Mouse (Mus musculus) kidney, adult 8-10 months (tissue): ENCODE results near the gene Kif11.

Experiments used
- DNase-seq, 2 experiments: peaks; one replicate each; pipeline ENCODE4 v3.0.0; 2022

Gene Kif11

DNA sequence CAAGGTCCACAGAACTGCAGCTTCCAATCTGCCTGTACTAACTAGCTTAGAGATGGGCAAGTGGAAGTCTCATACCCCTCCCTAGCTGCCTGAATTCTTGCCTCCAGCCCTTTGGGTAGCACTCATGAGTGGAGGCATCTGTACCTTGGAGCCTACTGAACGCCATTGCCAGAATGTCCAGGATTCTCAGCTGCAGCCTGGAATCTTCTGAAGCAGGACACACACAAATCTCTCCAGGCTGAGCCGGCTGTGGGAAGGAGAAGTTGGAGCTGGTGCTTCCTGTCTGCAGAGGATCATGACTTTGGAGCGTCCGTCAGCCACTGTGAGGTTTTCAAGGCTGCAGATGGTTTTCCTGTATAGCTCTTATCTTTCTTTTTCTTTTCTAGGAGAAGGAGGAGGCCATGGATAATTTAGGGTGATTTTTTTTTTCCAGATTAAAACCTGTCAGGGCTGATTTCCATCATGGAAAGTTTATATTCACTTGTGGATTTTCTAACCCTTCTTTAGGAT, 67.5 kb downstream of the Kif11 start:
- DNase-seq: no peak

DNA sequence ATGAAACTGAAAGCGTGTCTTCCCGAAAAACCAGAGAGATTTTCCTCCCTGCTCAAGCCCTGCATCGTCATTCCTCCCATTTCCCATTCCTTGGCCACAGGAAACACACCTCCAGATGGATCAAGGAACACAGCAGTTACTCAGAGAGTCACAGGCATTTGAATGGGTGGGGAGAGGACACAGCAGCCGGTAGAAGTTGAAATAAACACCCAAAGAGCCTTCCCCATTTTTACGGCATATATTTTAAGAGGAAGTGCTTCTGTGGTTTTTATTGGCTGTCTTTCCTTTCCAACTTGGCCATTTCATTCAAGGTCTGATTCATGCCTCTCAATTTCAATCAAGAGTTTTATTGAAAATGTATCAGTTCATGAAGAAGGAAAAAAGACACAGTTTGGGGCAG, 72.0 kb downstream of the Kif11 start:
- no peak for DNase-seq

DNA sequence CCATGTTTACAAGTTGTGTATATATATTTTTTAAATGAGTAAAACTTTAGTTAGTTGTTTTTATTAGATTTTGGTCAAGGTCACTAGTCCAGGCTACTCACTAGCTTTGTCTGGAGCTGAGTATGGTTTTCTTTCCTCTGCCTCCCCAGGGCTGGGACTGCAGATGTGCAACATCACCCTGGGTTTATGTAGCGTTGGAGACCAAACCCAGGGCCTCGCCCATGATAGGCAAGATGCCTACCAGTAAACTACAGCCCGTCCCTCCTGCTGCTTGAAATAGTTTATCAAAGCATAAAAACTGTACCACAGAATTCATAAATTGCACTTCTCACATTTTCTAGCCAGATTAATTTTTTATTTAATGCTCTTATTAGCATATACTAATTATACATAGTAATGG, 73.0 kb downstream of the Kif11 start:
- DNase-seq: no peak

DNA sequence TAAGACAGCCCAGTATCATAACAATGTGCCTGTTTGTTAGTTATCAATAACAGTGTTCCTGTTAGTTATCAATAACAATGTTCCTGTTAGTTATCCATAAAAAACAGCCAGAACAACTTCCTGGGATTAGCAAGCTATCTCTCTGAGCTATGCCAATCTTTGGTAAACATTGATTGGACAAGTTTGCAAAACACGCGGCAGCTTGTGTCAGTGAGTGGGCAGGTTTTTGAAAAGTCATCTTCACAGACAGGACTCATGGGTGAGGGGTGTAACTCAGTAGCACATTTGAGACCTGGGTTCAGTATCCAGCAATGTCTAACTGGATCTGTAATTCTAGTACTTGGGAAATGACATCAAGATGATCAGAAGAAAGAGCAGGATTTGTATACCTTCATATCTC, 79.3 kb downstream of the Kif11 start:
- no peak for DNase-seq

DNA sequence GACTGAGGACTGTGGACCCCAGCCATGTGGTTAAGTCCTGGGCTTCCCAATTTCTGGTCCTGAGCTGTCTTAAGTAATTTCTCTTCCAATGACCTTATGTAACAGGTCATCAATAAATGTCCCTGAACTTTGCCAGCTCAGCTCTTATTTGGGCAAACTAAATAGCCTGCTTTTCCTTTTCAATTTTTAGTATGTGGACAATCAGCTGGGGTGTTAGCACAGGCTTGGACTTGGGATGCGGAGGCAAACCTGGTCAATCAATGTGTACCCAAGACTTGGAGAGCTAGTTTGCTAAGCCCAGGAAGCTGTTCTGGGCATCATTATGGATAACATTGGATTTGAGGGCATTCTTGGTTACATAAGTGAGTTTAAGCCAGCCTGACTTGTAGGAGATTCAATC, 79.8 kb downstream of the Kif11 start:
- DNase-seq: no peak

DNA sequence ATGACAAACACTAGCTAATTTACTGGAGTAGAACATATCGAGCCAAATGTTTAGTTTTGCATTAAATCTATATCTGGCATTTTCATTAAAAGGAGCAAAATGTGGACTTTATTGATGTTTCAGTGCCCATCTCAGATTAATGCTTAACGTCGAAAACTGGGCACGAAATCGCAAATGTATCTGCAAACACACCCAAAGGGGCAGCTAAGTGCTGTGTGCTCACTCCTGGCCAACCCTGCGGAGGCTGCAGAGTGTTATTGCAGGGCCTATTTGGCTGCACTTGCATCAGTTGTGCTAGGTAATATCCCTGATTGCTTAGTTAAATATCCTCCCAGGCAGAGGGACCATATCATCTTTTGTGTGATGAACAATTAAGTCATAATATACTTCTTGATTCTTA, 81.8 kb downstream of the Kif11 start:
- DNase-seq: no peak

DNA sequence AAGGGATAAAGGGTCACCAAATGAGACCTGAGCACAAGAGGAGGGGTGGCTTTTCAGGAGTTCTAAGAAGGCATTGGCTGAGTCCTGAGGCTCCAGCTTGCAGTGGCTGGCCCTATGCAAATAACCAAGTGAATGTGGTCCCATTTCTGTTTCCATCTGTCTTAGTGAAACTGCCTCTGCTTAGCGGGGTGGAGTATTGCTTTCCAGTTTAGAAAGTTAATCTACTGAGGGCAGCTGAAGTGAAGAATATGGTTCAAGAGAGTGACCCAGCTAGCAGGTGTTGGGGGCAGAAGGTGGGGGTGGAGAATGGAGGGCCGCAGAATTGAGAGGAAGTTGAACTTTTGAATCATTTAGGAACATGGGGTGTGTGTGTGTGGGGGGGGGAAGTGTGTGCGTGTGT, 90.2 kb downstream of the Kif11 start:
- no peak for DNase-seq

DNA sequence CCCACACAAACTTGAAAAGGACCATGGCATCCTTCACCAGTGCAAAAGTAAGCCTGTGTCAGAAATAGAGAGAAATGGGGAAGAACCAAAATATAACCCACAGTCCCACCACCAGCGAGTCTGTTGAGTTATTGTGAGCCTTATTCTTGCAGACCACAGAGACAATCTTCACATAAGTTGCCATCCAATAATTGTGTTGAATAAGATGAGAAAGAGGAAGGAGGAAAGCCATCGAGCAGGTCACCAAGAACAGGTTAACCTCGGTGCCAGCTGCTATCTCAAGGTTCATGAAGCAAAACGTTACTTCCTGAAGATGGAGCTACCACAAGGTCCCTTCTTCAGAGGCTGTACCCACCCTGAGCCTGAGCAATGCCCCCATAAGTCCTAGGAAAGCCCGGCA, 90.8 kb downstream of the Kif11 start:
- DNase-seq: no peak

DNA sequence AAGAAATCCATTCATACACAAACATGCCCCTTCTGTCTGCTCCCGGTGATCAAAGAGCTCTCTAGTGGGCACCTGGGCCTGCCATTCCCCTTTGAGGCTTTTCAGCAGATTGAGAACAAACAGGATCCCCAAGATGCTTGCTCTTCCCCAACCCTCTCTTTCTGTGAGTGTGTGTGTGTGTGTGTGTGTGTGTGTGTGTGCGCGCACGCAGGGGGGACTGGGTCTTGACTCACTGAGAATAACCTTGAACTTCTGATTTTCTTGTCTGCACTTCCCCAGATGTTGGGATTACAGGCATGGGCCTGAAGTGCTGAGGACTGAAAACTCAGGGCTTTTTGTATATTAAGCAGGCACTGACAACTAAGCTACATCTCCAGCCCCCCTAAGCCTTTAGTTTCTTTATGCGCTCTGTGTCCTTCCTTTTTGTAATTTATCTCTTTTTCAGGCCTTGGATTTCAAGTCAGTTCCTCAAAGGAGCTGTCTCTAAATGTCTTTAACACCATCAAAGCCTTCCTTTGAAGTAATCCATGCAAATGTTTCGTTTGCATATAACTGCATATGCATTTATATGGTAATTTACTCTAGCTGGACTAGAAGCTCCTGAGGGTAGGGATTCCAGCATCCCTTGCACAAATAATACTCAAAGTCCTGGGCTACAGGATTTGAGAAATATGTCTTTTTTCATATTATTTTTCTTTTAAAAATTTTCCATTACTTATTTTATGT, 92.8 kb downstream of the Kif11 start:
- DNase-seq: no peak
